Mouse (Mus musculus) hindbrain, embryonic 11.5 days (tissue): ENCODE results near the gene Ppp6r1. TPM values are rescaled to one million over a fixed set of nuclear protein-coding genes. Genes with fewer than 3 reads are reported as not detected.
"Not testable (repeated sequence)": the region's sequence is repeated elsewhere in the genome, so short reads cannot be mapped to it uniquely, and the experiment has no call there.

Source experiments
- ATAC-seq: fragments of 200-750 bp; cut with Nextera tagmentation; 2 replicates; pipeline ENCODE4 v1.8.0; 2017; ENCODE audit warnings: mild to moderate bottlenecking, moderate TSS enrichment, moderate library complexity; ENCODE audit not compliant: low FRiP score
- DNase-seq: peaks from one replicate; pipeline ENCODE4 v3.0.0-alpha.2; 2015; ENCODE audit warnings: low spot score
- H3K27ac ChIP-seq: fragments of 300-500 bp; sonication (generic); 2 replicates; pipeline ENCODE4 v1.5.1; 2014; ENCODE audit warnings: mild to moderate bottlenecking, low read depth, low read length
- H3K27me3 ChIP-seq: fragments of 300-500 bp; sonication (generic); 2 replicates; pipeline ENCODE4 v1.6.1; 2014; ENCODE audit warnings: mild to moderate bottlenecking, low read length, moderate library complexity, mixed read lengths; ENCODE audit not compliant: control insufficient read depth, insufficient read depth
- H3K36me3 ChIP-seq: fragments of 300-500 bp; sonication (generic); 2 replicates; pipeline ENCODE4 v1.6.1; 2014; ENCODE audit warnings: mild to moderate bottlenecking, low read length, moderate library complexity, mixed read lengths; ENCODE audit not compliant: control insufficient read depth, insufficient read depth
- H3K4me1 ChIP-seq: fragments of 300-500 bp; sonication (generic); replicated peaks from 2 replicates; pipeline ENCODE4 v1.6.1; 2014; ENCODE audit warnings: low read length, mixed read lengths; ENCODE audit not compliant: control insufficient read depth, insufficient read depth
- H3K4me2 ChIP-seq: fragments of 300-500 bp; sonication (generic); replicated peaks from 2 replicates; pipeline ENCODE4 v1.6.1; 2014; ENCODE audit warnings: mild to moderate bottlenecking, low read depth, low read length
- H3K4me3 ChIP-seq: fragments of 300-500 bp; sonication (generic); 2 replicates; pipeline ENCODE4 v1.5.1; 2014; ENCODE audit warnings: low read depth, low read length
- H3K9ac ChIP-seq: fragments of 300-500 bp; sonication (generic); 2 replicates; pipeline ENCODE4 v1.6.1; 2014; ENCODE audit warnings: low read depth, low read length
- H3K9me3 ChIP-seq: fragments of 300-500 bp; sonication (generic); 2 replicates; pipeline ENCODE4 v1.6.1; 2016; ENCODE audit warnings: low read length; ENCODE audit not compliant: control insufficient read depth
- WGBS: fragments of 180-500 bp; shearing (Covaris S2); extraction: QIAGEN DNeasy Blood & Tissue Kit; methylation state at CpG from one replicate; pipeline ENCODE4 v1.1.7; 2014; 5-methylcytosine and 5-hydroxymethylcytosine counted together
- polyA plus RNA-seq: library from polyadenylated mRNA; unstranded; fragments of >200 nt; fragmentation: Nextera tagmentation; extraction: Ambion mirVana; gene quantifications from 2 replicates; pipeline ENCODE4 v1.2.1, GENCODE M21; 2014

Ppp6r1 gene
- polyA plus RNA-seq, 1 experiment from 2014 or later, result 8.1 TPM

DNA sequence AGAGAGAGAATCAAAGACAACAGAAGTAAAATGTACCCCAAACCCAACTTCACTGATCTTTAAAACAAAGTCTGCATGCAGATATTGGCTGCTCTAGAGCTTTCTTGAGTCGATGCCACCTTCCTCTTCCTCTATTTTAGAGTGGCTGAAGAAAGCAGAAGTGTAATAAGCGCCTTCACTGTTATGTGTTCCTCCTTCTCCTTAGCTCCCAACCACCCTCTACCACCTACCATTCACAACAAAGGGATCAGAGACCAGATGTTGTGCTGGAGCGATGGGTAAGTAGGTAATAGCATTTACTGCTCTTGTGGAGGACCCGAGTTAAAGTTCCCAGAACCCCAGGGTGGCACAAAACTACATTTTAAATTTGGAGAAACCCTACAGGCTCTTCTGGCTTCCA lies 61.8 kb downstream of the Ppp6r1 start:
- H3K27ac ChIP-seq, H3K27me3 ChIP-seq, H3K36me3 ChIP-seq: not testable (repeated sequence)

More for the DNA sequence above, 61.8 kb downstream of the Ppp6r1 start:
- H3K9ac ChIP-seq, H3K4me3 ChIP-seq, DNase-seq, H3K9me3 ChIP-seq, ATAC-seq, H3K4me2 ChIP-seq, H3K4me1 ChIP-seq: not testable (repeated sequence)
- 79% methylated on average over 4 of the region's 4 CpGs for WGBS

Other genes with a start within 250 kb of the Ppp6r1 start
- gene Rdh13, start 213.4 kb downstream of the Ppp6r1 start, polyA plus RNA-seq, result 28.3 and 29.1 TPM in 2 replicates
- gene Eps8l1, start 198.3 kb downstream of the Ppp6r1 start, polyA plus RNA-seq, result 4.6 and 4.9 TPM in 2 replicates
- 38.8 and 44.0 TPM in 2 replicates for gene Ppp1r12c, start 157.3 kb downstream of the Ppp6r1 start, polyA plus RNA-seq
- gene Tnnt1, start 142.6 kb downstream of the Ppp6r1 start, polyA plus RNA-seq, result 18.1 and 27.4 TPM in 2 replicates
- gene Tnni3, start 134.8 kb downstream of the Ppp6r1 start, polyA plus RNA-seq, result 1.8 and 2.5 TPM in 2 replicates
- 1.2 and 1.3 TPM in 2 replicates for gene Dnaaf3, start 126.6 kb downstream of the Ppp6r1 start, polyA plus RNA-seq
- gene Syt5, start 111.5 kb downstream of the Ppp6r1 start, polyA plus RNA-seq, result 14.3 and 15.2 TPM in 2 replicates
- gene Ptprh, start 55.0 kb downstream of the Ppp6r1 start, polyA plus RNA-seq, result 0.11 TPM in 1 of 2 replicates, not detected in the other
- gene Tmem86b, start 27.6 kb downstream of the Ppp6r1 start, polyA plus RNA-seq, result 3.2 and 3.3 TPM in 2 replicates
- 112 and 114 TPM in 2 replicates for gene Hspbp1, start 26.0 kb upstream of the Ppp6r1 start, polyA plus RNA-seq
- 3.1 and 5.1 TPM in 2 replicates for gene Brsk1, start 31.6 kb upstream of the Ppp6r1 start, polyA plus RNA-seq
- gene Tmem150b, start 66.2 kb upstream of the Ppp6r1 start, polyA plus RNA-seq, result 0.22 and 0.26 TPM in 2 replicates
- 64.3 and 69.2 TPM in 2 replicates for gene Kmt5c, start 81.1 kb upstream of the Ppp6r1 start, polyA plus RNA-seq
- gene Cox6b2, start 94.1 kb upstream of the Ppp6r1 start, polyA plus RNA-seq, result 28.0 and 28.5 TPM in 2 replicates
- gene Fam71e2, start 112.3 kb upstream of the Ppp6r1 start, polyA plus RNA-seq, result not detected in 2 replicates
- gene Il11, start 123.8 kb upstream of the Ppp6r1 start, polyA plus RNA-seq, result 0.08 and 0.14 TPM in 2 replicates
- gene Tmem190, start 123.9 kb upstream of the Ppp6r1 start, polyA plus RNA-seq, result not detected in 2 replicates
- gene Tmem238, start 130.6 kb upstream of the Ppp6r1 start, polyA plus RNA-seq, result 0.78 and 0.93 TPM in 2 replicates
- 186 and 191 TPM in 2 replicates for gene Rpl28, start 133.9 kb upstream of the Ppp6r1 start, polyA plus RNA-seq
- gene Ube2s, start 153.6 kb upstream of the Ppp6r1 start, polyA plus RNA-seq, result 400 and 452 TPM in 2 replicates
- gene Shisa7, start 185.7 kb upstream of the Ppp6r1 start, polyA plus RNA-seq, result 2.9 and 4.1 TPM in 2 replicates
- gene Isoc2b, start 211.2 kb upstream of the Ppp6r1 start, polyA plus RNA-seq, result 2.5 and 2.9 TPM in 2 replicates
- 1.1 TPM in 2 replicates for gene Isoc2a, start 218.1 kb upstream of the Ppp6r1 start, polyA plus RNA-seq
- 0.11 TPM in 1 of 2 replicates, not detected in the other for gene Gm36210, start 247.5 kb upstream of the Ppp6r1 start, polyA plus RNA-seq